Mouse (Mus musculus) A20 (cell line): ENCODE measurements around the gene Laptm5.

Experiments
- DNase-seq: peaks from one replicate; pipeline ENCODE4 v3.0.0-alpha.2; 2011; ENCODE audit warnings: low read depth, low spot score

Gene Laptm5

GRCm38 (mm10) chr4:130919750-130920356 lies 6.9 kb downstream of the Laptm5 start:
- DNase-seq: peak; percentile 16

DNA sequence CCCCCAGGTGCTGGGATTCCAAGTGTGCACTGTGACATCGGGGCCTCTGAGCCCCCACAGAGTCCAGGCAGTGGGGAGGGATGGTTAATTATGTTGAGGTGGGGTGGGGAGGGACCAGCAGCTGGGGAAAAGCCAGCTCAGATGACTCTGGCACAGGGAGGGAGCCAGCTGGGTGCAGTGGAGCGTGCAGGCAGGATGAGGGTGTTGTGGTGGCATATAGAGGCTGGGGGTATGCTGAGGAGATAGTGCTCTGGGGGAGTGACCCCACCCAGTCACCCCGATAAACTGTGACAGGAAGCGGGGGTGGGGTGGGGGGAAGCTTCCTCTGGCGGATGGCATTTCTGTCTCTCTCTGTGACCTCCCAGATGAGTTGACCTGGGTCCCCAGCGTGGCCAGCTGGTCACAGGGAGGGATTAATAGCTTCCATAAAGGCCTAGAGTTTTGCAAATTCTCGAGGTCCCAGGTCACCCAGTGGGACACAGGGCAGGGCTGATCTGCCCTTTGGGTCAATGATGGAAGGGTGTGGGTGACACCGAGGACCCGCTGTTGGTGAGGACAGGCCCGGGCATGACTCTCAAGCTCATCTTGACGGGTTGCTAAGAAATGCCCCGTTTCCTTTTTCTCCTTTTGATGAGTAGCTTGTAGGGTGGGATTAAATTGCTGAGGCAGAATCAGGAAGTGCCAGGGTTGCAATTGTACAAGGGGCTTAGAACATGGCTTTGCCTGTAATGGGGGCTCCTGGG lies 8.2 kb downstream of the Laptm5 start:
- DNase-seq: peak; percentile 81

GRCm38 (mm10) chr4:130921986-130922385 lies 9.1 kb downstream of the Laptm5 start:
- no peak for DNase-seq

DNA sequence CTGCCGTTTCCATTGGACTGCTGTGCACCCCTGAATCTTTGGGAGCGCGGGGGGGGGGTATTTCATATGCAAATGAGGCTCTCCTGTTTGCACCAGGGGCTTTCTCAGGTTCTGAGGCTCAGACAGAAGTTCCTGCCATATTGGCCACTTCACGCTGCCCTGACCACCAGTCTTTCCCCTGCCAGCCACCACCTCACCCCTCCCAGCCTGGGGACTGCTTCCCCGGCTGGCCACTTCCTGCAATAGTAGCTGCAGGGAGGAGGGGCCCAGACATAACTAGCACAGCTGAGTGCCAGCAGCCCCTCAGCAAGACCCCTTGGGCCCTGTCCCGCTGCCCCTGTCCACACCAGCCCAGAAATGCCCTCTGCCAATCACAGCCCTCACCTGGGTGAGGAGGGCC lies 13.3 kb downstream of the Laptm5 start:
- DNase-seq: no peak

DNA sequence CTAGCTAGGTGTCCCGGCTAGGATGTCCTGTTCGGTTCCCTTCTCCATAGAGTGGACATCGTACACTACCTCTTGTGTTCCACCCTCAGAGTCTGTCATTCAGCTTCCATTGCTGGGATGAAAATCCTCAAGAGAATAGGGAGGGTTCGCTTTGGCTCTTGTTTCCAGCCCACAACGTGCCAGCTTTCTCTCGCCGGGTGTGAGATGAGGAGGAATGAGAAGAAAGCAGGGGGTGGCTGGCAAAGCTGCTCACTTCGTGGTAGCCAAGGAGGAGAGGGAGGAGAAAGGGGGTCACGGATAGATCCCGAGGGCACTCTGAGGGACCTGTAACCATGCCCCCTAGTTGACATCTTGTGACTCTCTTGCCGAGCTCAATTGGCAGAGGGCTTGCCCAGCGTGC lies 14.9 kb downstream of the Laptm5 start:
- no peak for DNase-seq

DNA sequence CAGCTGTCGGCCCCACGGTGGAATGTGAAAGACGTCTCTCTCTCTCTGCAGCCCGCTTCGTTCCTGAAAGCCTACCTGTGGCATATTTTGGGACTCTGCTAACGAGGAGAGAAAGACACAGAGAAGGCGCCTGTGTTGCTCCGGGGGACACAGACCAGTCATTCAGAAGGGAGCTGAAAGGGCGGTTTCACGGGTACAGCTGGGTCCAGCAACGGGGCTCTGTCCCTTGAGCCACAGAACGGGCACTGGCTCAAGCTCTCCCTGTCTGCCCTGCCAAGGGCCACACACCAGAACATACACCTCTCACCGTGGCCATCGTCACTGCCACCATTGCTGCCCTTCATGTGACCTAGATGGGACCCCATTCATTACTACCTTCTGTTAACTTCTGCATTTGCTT lies 29.7 kb downstream of the Laptm5 start:
- DNase-seq: no peak

DNA sequence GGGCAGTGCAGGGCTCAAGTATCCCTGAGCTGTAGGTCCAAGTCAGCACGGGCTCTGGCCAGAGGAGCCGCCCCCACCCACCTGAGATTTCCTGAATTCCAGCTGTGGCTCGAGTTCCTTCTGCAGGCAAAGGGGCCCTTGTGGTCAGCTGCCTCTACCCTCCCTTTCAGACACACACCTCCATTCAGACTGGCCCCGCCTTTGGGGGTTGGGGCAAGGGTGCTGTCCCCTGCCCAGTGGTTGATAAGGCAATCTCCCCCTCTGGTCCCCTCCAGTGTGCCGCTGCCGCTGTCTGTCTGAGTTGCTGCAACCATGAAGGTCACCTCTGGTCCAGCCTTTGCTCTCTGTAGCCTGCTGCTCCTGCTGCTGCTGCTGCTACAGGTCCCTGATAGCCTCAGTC lies 31.2 kb downstream of the Laptm5 start, which contains the start of gene Matn1:
Matn1 (plus strand) TSS at position 274 of the 400 bp plus-strand sequence.
- DNase-seq: no peak

- DNase-seq: no peak
These were observed 31.9 kb downstream of the Laptm5 start for GRCm38 (mm10) chr4:130944779-130945178.

- DNase-seq: peak; percentile 56
These were observed 34.2 kb downstream of the Laptm5 start for GRCm38 (mm10) chr4:130947094-130947647.

- DNase-seq: no peak
These were observed 37.0 kb downstream of the Laptm5 start for GRCm38 (mm10) chr4:130949821-130950384.

- peak; percentile 66 for DNase-seq
These were observed 39.6 kb downstream of the Laptm5 start for GRCm38 (mm10) chr4:130952531-130952930.

GRCm38 (mm10) chr4:130957156-130957555 lies 44.2 kb downstream of the Laptm5 start:
- no peak for DNase-seq

DNA sequence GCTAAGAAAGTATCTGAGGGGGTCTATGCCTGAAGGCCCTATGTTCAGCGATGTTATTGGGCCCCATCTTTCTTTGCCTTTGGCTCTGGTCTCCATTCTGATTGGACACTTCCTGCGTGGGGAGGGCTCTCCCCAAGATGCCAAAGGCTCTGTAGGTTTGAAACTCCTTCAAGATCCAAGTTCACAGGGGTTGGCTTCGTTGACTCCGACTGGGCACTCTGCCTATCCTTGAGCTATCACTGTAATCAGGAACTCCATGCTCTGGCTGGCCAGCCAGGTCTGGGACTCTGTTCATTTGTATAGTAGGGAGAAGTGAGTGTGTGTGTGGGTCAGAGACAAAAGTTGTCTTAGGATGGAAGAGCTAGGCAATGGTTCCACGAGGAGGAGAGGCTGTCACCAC lies 45.9 kb downstream of the Laptm5 start:
- DNase-seq: no peak

DNA sequence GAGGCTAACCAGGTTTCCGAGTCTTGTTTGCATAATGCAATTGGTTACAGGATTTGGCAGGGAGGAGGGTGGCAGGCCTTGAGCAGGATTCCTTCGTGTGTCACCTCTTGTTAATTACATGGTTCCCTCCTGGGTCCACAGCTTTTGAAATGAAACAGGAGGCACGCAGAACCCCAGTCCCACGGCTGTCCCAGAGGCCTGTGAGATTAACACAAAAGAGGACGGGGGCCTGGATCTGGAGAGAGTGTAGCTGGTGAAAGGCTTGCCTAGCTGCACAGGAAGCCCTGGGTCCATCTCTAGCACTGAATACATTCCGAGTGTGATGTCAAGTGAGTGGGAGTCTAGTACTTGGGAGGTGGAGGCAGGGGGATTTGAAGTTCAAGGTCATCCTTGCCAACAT lies 46.8 kb downstream of the Laptm5 start:
- no peak for DNase-seq

- DNase-seq: peak; percentile 72
These were observed 47.3 kb downstream of the Laptm5 start for GRCm38 (mm10) chr4:130960118-130960734.

DNA sequence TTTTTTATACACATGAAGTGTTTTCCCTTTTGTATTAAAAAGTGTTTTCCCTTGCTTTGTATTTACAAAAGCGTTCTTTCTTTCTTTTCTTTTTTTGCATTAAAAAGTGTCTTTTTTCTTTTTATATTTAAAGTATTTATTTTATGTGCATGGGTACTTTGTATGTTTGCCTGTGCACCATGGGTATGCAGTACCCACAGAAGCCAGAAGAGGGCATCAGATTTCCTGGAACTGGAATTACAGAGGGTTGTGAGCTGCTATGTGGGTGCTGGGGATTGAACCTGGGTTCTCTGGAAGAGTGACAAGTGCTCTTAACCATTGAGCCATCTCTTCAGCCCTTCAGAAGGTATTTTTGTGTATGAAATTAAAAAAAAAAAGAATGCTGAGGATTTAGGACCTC lies 58.4 kb downstream of the Laptm5 start:
- DNase-seq: peak; percentile 16

- no peak for DNase-seq
These were observed 59.5 kb downstream of the Laptm5 start for GRCm38 (mm10) chr4:130972421-130972829.

GRCm38 (mm10) chr4:130973332-130974263 lies 60.7 kb downstream of the Laptm5 start:
- DNase-seq: no peak

- DNase-seq: no peak
These were observed 66.1 kb downstream of the Laptm5 start for GRCm38 (mm10) chr4:130978981-130979380.

DNA sequence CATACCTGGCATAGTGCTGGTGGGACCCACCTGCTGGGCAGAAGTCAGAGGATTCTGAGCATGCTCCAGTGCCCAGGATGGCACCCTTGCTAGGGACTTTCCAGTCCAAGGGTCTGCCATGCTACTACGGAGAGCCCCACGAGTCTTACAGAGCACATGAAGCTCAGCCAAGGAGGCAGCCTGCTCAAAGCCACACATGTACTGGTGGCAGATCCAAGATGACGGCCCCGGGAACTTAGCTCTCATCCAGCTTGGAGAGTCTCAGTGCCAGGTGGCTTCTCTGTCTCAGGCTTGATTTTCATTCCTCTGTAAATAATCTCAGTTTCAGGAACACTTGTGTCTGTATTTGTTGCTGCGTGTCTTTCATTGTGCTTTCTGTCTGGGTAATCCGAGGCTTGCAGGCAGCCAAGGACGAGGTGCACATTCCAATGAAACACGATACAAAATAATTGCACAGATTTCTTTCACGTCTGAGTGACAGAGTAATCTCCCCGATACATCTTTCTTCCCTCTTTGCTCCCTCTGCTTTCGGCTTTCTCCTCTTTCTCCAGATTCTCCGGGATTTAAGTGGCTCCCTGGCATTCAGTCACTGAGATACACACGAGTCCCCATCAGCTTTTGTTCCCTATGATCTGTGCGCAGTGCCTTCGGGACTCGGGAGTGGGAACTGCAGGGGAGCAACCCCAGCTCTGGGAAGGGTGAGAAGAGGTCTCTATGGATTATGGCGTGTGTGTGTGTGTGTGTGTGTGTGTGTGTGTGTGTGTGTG lies 71.7 kb downstream of the Laptm5 start:
- no peak for DNase-seq
